Mouse (Mus musculus): ENCODE data around the gene Nova2.

DNA sequence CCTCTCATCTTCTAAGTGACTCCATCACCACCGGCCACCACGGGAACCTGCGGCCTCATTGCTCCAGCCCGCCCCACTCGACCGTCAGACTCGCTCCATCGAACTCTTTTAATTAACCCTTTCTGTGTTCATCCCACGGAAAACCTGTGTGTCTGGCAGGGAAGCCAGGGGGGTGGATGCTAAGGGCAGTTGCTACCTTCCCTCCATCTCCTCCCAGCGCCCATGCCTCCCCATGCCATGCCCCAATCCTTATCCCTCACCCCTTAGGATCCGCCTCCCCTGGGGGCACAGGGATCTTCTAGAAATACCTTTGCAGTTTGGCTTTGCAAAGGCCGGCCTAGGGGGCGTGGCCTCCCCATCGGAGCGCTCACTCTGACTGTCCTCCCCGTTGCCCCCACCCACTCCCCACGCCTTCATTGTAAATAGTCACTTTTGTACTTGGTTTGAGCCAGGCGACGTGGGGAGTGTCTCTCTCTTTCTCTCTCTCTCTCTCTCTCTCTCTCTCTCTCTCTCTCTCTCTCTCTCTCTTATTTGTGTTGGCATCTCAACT is 37.7 kb downstream of the Nova2 start:
- TF ChIP-seq CTCF (conservative IDR thresholded peaks at IDR 0.05; ENCODE audit: low read length) (no peak), POU5F1 (IDR thresholded peaks at IDR 0.05; ENCODE audit: borderline replicate concordance, low read length) (no peak)

Data from E14TG2a.4 (cell line).